Mouse (Mus musculus): ENCODE results near the gene Pla2g4b. TPM values are rescaled to one million over a fixed set of nuclear protein-coding genes. Genes with fewer than 3 reads are reported as not detected.

Gene Pla2g4b
- polyA plus RNA-seq, 1 experiment from 2014 or later = 1.0 TPM

DNA sequence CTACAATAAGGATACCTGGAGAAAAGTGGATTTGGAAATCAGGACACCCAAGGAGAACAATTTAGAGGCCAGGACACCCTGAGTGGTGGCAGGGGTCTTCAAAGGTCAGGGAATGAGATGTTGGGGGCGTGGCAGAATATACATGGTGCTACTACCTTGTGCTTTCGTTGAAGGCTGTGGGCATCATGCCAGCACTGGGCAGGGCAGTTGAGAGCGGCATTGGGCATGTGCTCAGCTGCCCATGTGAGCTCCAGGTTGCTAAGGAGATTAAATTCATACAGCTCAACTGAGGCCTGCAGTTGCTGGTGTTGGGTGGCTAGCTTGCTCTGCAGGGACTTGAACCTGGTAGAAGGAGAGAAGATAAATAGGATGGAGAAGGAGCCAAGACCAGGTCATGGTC is 33.0 kb downstream of the Pla2g4b start:
- Histone ChIP-seq H3K27me3 (no peaks in the 10 kb centered on the region), H3K9me3 (no peaks in the 10 kb centered on the region), H3K27ac (no peak overlapping the region), H3K4me3 (no peak overlapping the region), H3K9ac (no peak overlapping the region), H3K36me3 (no peaks in the 10 kb centered on the region), H3K4me1 (peaks cover 4% of the 10 kb centered on the region; the same call in 1 of the 2 replicates), H3K4me2 (no peak overlapping the region)
- 70% methylated on average over 3 of the region's 3 CpGs for WGBS
- no peak for ATAC-seq (ENCODE audit: borderline replicate concordance, extremely low read depth, low FRiP score, low TSS enrichment)

DNA sequence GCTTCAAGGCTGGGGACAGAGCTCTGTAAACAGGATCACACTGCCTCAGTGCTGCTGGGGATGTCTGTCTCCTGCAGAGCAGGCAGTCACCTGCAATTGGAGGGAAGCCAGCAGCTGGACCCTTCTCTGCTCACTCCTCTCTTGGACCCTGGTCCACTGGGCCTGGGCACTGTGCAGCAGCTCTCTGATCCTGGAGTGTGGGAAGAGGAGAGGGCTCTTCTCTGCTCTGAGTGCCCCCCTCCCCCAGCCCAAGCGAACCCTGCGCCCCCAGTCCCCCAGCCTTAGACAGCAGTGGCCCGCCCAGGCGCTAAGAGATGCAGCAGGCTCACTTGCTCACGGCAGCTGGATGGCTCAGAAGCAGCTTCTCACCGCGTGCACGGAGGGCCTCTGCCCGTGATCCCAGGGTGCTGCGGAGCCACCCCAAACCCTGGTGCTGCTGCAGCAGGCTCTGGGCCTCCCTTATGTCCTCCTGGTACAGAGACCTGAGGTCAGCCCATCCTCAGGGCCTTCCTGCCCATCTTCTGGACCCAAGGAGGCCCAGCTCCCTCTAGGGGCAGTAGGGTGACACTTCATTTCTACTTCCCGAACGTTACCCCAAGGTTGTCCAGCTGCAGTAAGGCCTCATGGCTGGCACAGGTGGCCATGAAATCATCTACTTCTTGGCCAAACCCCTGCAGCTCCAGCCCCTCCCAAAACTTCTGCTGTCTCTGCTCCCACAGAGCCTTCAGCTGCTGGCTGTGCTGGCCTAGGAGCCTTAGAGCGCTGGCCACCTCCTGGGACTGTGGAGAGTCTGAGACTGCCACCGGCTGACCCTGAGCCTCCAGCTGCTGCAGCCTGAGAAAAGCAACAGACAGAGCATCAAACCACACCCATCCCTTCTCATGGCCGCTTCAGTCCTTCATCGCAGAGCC is 35.6 kb downstream of the Pla2g4b start:
- no peak overlapping the region for H3K4me3 ChIP-seq
- H3K4me2 ChIP-seq = no peak overlapping the region
- H3K36me3 ChIP-seq = no peaks in the 10 kb centered on the region
- WGBS = 40% methylated on average over 16 of the region's 16 CpGs
- no peaks in the 10 kb centered on the region for H3K4me1 ChIP-seq
- ATAC-seq (ENCODE audit: borderline replicate concordance, extremely low read depth, low FRiP score, low TSS enrichment) = no peak
- no peak overlapping the region for H3K9ac ChIP-seq
- no peak overlapping the region for H3K27ac ChIP-seq
- no peaks in the 10 kb centered on the region for H3K9me3 ChIP-seq
- no peaks in the 10 kb centered on the region for H3K27me3 ChIP-seq

GRCm38 (mm10) chr2:120069466-120069990 is 36.3 kb downstream of the Pla2g4b start:
- Histone ChIP-seq H3K4me1 (no peaks in the 10 kb centered on the region), H3K9me3 (no peaks in the 10 kb centered on the region), H3K36me3 (no peaks in the 10 kb centered on the region), H3K4me2 (no peak overlapping the region), H3K27ac (no peak overlapping the region), H3K4me3 (no peak overlapping the region), H3K27me3 (no peaks in the 10 kb centered on the region), H3K9ac (no peak overlapping the region)
- WGBS = 54% methylated on average over 8 of the region's 8 CpGs
- no peak for ATAC-seq (ENCODE audit: borderline replicate concordance, extremely low read depth, low FRiP score, low TSS enrichment)

GRCm38 (mm10) chr2:120074096-120074495 is 40.9 kb downstream of the Pla2g4b start:
- no peaks in the 10 kb centered on the region for H3K9me3 ChIP-seq
- 86% methylated on average over 4 of the region's 4 CpGs for WGBS

GRCm38 (mm10) chr2:120076076-120076705 is 43.0 kb downstream of the Pla2g4b start:
- Histone ChIP-seq H3K4me2 (peak overlapping the region; percentile 53), H3K27ac (no peak overlapping the region), H3K9me3 (no peaks in the 10 kb centered on the region), H3K27me3 (peaks cover 24% of the 10 kb centered on the region), H3K4me1 (0 out of 2 replicates have a peak, but pooled peaks cover 4% of the 10 kb centered on the region), H3K4me3 (peak overlapping the region; percentile 23), H3K9ac (no peak overlapping the region; the same call in 1 of the 2 replicates), H3K36me3 (no peaks in the 10 kb centered on the region)
- 1% methylated on average over 36 of the region's 36 CpGs for WGBS
- peak; percentile 60; the same call in 1 of the 2 replicates for ATAC-seq (ENCODE audit: borderline replicate concordance, extremely low read depth, low FRiP score, low TSS enrichment)

More at GRCm38 (mm10) chr2:120074096-120074495, 40.9 kb downstream of the Pla2g4b start:
- peaks cover 24% of the 10 kb centered on the region for H3K27me3 ChIP-seq
- no peak overlapping the region for H3K27ac ChIP-seq
- no peak overlapping the region for H3K4me3 ChIP-seq
- H3K4me1 ChIP-seq = 0 out of 2 replicates have a peak, but pooled peaks cover 4% of the 10 kb centered on the region
- no peak overlapping the region for H3K9ac ChIP-seq
- no peaks in the 10 kb centered on the region for H3K36me3 ChIP-seq
- no peak for ATAC-seq (ENCODE audit: borderline replicate concordance, extremely low read depth, low FRiP score, low TSS enrichment)
- no peak overlapping the region for H3K4me2 ChIP-seq

GRCm38 (mm10) chr2:120082416-120082815 is 49.2 kb downstream of the Pla2g4b start:
- Histone ChIP-seq H3K9me3 (no peaks in the 10 kb centered on the region), H3K27ac (no peak overlapping the region), H3K9ac (no peak overlapping the region), H3K4me2 (no peak overlapping the region), H3K36me3 (no peaks in the 10 kb centered on the region), H3K4me3 (no peak overlapping the region), H3K27me3 (peaks cover under 1% of the 10 kb centered on the region; the same call in 1 of the 2 replicates), H3K4me1 (no peaks in the 10 kb centered on the region)
- 70% methylated on average over 2 of the region's 2 CpGs for WGBS
- no peak for ATAC-seq (ENCODE audit: borderline replicate concordance, extremely low read depth, low FRiP score, low TSS enrichment)

DNA sequence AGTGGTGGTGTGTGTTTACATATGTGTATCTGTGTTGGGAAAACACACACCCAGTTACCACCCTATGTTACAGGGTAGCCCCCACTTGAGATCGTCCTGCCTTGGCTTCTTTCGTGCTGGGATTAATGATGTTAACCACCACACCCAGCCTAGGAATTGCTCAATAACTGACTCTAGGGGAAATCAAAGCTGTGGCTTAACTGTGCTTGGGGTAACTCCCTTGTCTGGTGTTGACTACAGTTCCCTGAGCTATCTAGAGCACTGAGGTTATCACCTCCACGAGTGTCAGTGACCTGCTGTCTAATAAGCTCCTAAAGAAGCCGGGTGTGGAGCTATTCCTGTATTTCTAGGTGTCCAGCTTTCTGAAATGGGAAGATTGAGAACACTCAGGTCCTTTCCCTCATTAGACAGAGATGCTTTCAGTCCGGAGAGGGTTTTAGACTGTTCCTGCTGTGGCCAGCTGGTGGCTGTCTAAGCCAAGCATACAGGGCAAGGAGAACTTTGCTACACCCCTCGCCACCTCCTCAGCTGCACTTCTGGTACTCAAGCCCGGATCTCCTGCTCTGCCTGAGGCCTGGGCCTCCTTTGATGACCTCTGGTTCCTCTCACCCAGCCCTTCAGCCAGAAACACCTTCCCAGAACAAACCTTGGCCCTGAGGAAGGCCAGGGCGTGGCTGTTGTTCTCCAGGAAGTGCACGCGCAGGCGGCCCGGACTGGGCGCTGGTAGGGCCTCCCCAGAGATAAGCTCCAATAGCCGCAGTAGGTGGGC is 51.6 kb downstream of the Pla2g4b start:
- Histone ChIP-seq H3K9ac (no peak overlapping the region), H3K9me3 (no peaks in the 10 kb centered on the region), H3K27me3 (no peaks in the 10 kb centered on the region), H3K27ac (no peak overlapping the region), H3K4me1 (no peaks in the 10 kb centered on the region), H3K4me3 (no peak overlapping the region), H3K4me2 (no peak overlapping the region), H3K36me3 (no peaks in the 10 kb centered on the region)
- ATAC-seq (ENCODE audit: borderline replicate concordance, extremely low read depth, low FRiP score, low TSS enrichment) = peak; percentile 59; the same call in 1 of the 2 replicates
- WGBS = 57% methylated on average over 14 of the region's 14 CpGs

- Histone ChIP-seq H3K4me1 (no peaks in the 10 kb centered on the region), H3K27ac (no peak overlapping the region), H3K9me3 (no peaks in the 10 kb centered on the region), H3K9ac (no peak overlapping the region), H3K36me3 (no peaks in the 10 kb centered on the region), H3K4me3 (no peak overlapping the region), H3K27me3 (no peaks in the 10 kb centered on the region), H3K4me2 (no peak overlapping the region)
- WGBS = 74% methylated on average over 3 of the region's 3 CpGs
- ATAC-seq (ENCODE audit: borderline replicate concordance, extremely low read depth, low FRiP score, low TSS enrichment) = no peak
Observed at GRCm38 (mm10) chr2:120086038-120086437, 52.8 kb downstream of the Pla2g4b start.

DNA sequence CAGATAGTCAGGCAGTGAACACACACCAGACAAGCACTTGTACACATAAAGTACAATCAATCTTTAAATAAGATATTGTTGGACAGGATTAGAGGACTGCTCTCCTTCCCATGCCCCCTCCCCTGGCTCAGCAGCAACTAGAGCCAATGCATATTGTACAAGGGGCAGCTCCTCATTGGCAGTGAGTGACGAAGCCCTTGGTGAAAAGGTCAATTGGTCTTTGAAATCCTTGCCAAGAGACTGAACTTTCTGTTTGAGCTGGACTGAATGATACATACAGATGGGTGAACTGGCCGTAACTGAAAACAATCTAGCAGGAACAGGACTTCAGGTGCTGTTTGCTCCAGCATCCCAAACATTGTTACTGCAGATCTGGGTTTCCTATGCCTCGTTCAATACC is 54.2 kb downstream of the Pla2g4b start:
- Histone ChIP-seq H3K36me3 (no peaks in the 10 kb centered on the region), H3K4me2 (no peak overlapping the region), H3K27ac (no peak overlapping the region), H3K4me3 (no peak overlapping the region), H3K9me3 (no peaks in the 10 kb centered on the region), H3K4me1 (no peaks in the 10 kb centered on the region), H3K9ac (no peak overlapping the region), H3K27me3 (no peaks in the 10 kb centered on the region)
- ATAC-seq (ENCODE audit: borderline replicate concordance, extremely low read depth, low FRiP score, low TSS enrichment) = no peak
- 68% methylated on average over 3 of the region's 3 CpGs for WGBS

GRCm38 (mm10) chr2:120087897-120088296 is 54.7 kb downstream of the Pla2g4b start:
- no peak overlapping the region for H3K27ac ChIP-seq
- ATAC-seq (ENCODE audit: borderline replicate concordance, extremely low read depth, low FRiP score, low TSS enrichment) = no peak
- H3K9ac ChIP-seq = no peak overlapping the region
- no peaks in the 10 kb centered on the region for H3K27me3 ChIP-seq
- H3K4me2 ChIP-seq = no peak overlapping the region
- no peaks in the 10 kb centered on the region for H3K36me3 ChIP-seq
- H3K4me3 ChIP-seq = no peak overlapping the region
- no peaks in the 10 kb centered on the region for H3K9me3 ChIP-seq
- no peaks in the 10 kb centered on the region for H3K4me1 ChIP-seq
- 65% methylated on average over 2 of the region's 2 CpGs for WGBS

GRCm38 (mm10) chr2:120090979-120091378 is 57.8 kb downstream of the Pla2g4b start:
- Histone ChIP-seq H3K9ac (no peak overlapping the region), H3K4me2 (no peak overlapping the region), H3K4me3 (no peak overlapping the region), H3K4me1 (peaks cover 8% of the 10 kb centered on the region), H3K9me3 (no peaks in the 10 kb centered on the region), H3K27me3 (no peaks in the 10 kb centered on the region), H3K27ac (no peak overlapping the region), H3K36me3 (no peaks in the 10 kb centered on the region)
- WGBS = 76% methylated on average over 17 of the region's 17 CpGs
- ATAC-seq (ENCODE audit: borderline replicate concordance, extremely low read depth, low FRiP score, low TSS enrichment) = no peak
